Mouse (Mus musculus): ENCODE results near the gene Klhl25. TPM values are rescaled to one million over a fixed set of nuclear protein-coding genes. Genes with fewer than 3 reads are reported as not detected.
A peak's percentile ranks its signal among the peaks of the same experiment; 100 is the strongest.
"Not testable (repeated sequence)": the region's sequence is repeated elsewhere in the genome, so short reads cannot be mapped to it uniquely, and the experiment has no call there.

Gene Klhl25
- total and polyA plus RNA-seq, 2 experiments from 2014 or later: 16.6 to 37.0 TPM

GRCm38 (mm10) chr7:75854231-75854925 is 6.3 kb downstream of the Klhl25 start:
- H3K4me1 ChIP-seq (ENCODE audit: insufficient read depth): peaks cover 28% of the 10 kb centered on the region
- ATAC-seq (peak; percentile 21; the same call in 1 of the 2 replicates), DNase-seq (no peak)
- 13% methylated on average over 6 of the region's 6 CpGs for WGBS
- H3K36me3 ChIP-seq (ENCODE audit: insufficient read depth): no peaks in the 10 kb centered on the region
- H3K27me3 ChIP-seq (ENCODE audit: insufficient read depth, low read length): no peaks in the 10 kb centered on the region
- no peaks in the 10 kb centered on the region for H3K9me3 ChIP-seq (ENCODE audit: low read length)
- peak overlapping the region; percentile 54 for H3K27ac ChIP-seq (ENCODE audit: low read depth, low read length)
- no peak overlapping the region for H3K9ac ChIP-seq
- H3K4me2 ChIP-seq (ENCODE audit: low read depth): 0 out of 2 replicates have a peak overlapping the region, but pooled peaks have one; percentile 21
- no peak for TF ChIP-seq CTCF (IDR thresholded peaks at IDR 0.05; ENCODE audit: low read depth)
- H3K4me3 ChIP-seq (ENCODE audit: low read depth, low read length): no peak overlapping the region

- no peaks in the 10 kb centered on the region for H3K27me3 ChIP-seq (ENCODE audit: insufficient read depth, low read length)
- peaks cover 24% of the 10 kb centered on the region for H3K4me1 ChIP-seq (ENCODE audit: insufficient read depth)
- H3K9me3 ChIP-seq (ENCODE audit: low read length): no peaks in the 10 kb centered on the region
- H3K9ac ChIP-seq: no peak overlapping the region
- no peak for ATAC-seq
- H3K4me3 ChIP-seq (ENCODE audit: low read depth, low read length): no peak overlapping the region
- WGBS: 44% methylated on average over 6 of the region's 6 CpGs
- TF ChIP-seq CTCF (IDR thresholded peaks at IDR 0.05; ENCODE audit: low read depth): no peak
- DNase-seq: no peak
- H3K4me2 ChIP-seq (ENCODE audit: low read depth): peak overlapping the region; percentile 21; the same call in 1 of the 2 replicates
- H3K36me3 ChIP-seq (ENCODE audit: insufficient read depth): no peaks in the 10 kb centered on the region
- peak overlapping the region; percentile 54 for H3K27ac ChIP-seq (ENCODE audit: low read depth, low read length)
Measured at GRCm38 (mm10) chr7:75855028-75855427, 6.9 kb downstream of the Klhl25 start.

GRCm38 (mm10) chr7:75856259-75856658 is 8.1 kb downstream of the Klhl25 start:
- H3K4me2 ChIP-seq (ENCODE audit: low read depth): no peak overlapping the region

GRCm38 (mm10) chr7:75859771-75860196 is 11.7 kb downstream of the Klhl25 start:
- TF ChIP-seq CTCF (IDR thresholded peaks at IDR 0.05; ENCODE audit: low read depth): no peak
- no peak overlapping the region for H3K4me2 ChIP-seq (ENCODE audit: low read depth)
- no peak overlapping the region for H3K9ac ChIP-seq
- H3K36me3 ChIP-seq (ENCODE audit: insufficient read depth): no peaks in the 10 kb centered on the region
- H3K4me1 ChIP-seq (ENCODE audit: insufficient read depth): peaks cover 7% of the 10 kb centered on the region
- H3K9me3 ChIP-seq (ENCODE audit: low read length): no peaks in the 10 kb centered on the region
- H3K27ac ChIP-seq (ENCODE audit: low read depth, low read length): no peak overlapping the region
- no peaks in the 10 kb centered on the region for H3K27me3 ChIP-seq (ENCODE audit: insufficient read depth, low read length)
- H3K4me3 ChIP-seq (ENCODE audit: low read depth, low read length): no peak overlapping the region
- ATAC-seq (no peak), DNase-seq (no peak)
- 71% methylated on average over 9 of the region's 9 CpGs for WGBS

More at GRCm38 (mm10) chr7:75856259-75856658, 8.1 kb downstream of the Klhl25 start:
- ATAC-seq (no peak), DNase-seq (no peak)
- Histone ChIP-seq H3K9ac (no peak overlapping the region), H3K4me1 (ENCODE audit: insufficient read depth) (peaks cover 24% of the 10 kb centered on the region), H3K9me3 (ENCODE audit: low read length) (no peaks in the 10 kb centered on the region), H3K27me3 (ENCODE audit: insufficient read depth, low read length) (no peaks in the 10 kb centered on the region), H3K36me3 (ENCODE audit: insufficient read depth) (no peaks in the 10 kb centered on the region), H3K27ac (ENCODE audit: low read depth, low read length) (no peak overlapping the region), H3K4me3 (ENCODE audit: low read depth, low read length) (no peak overlapping the region)
- WGBS: 91% methylated on average over 11 of the region's 11 CpGs
- no peak for TF ChIP-seq CTCF (IDR thresholded peaks at IDR 0.05; ENCODE audit: low read depth)

- 76% methylated on average over 7 of the region's 7 CpGs for WGBS
Measured at GRCm38 (mm10) chr7:75861638-75862426, 13.7 kb downstream of the Klhl25 start.

GRCm38 (mm10) chr7:75862427-75862781 is 14.3 kb downstream of the Klhl25 start:
- peaks cover 24% of the 10 kb centered on the region for H3K36me3 ChIP-seq (ENCODE audit: insufficient read depth)
- ATAC-seq; H3K9me3 ChIP-seq (ENCODE audit: low read length); H3K9ac ChIP-seq; H3K4me3 ChIP-seq (ENCODE audit: low read depth, low read length); H3K4me2 ChIP-seq (ENCODE audit: low read depth); DNase-seq; H3K4me1 ChIP-seq (ENCODE audit: insufficient read depth); H3K27ac ChIP-seq (ENCODE audit: low read depth, low read length); H3K27me3 ChIP-seq (ENCODE audit: insufficient read depth, low read length): not testable (repeated sequence)
- 85% methylated on average over 6 of the region's 6 CpGs for WGBS

More at GRCm38 (mm10) chr7:75861638-75862426, 13.7 kb downstream of the Klhl25 start:
- not testable (repeated sequence) for H3K4me2 ChIP-seq (ENCODE audit: low read depth); H3K27ac ChIP-seq (ENCODE audit: low read depth, low read length); ATAC-seq; DNase-seq; H3K9ac ChIP-seq; H3K4me3 ChIP-seq (ENCODE audit: low read depth, low read length); H3K4me1 ChIP-seq (ENCODE audit: insufficient read depth); H3K27me3 ChIP-seq (ENCODE audit: insufficient read depth, low read length); H3K9me3 ChIP-seq (ENCODE audit: low read length)
- peaks cover 20% of the 10 kb centered on the region for H3K36me3 ChIP-seq (ENCODE audit: insufficient read depth)

- H3K4me2 ChIP-seq (ENCODE audit: low read depth); H3K9ac ChIP-seq; H3K4me3 ChIP-seq (ENCODE audit: low read depth, low read length); H3K27me3 ChIP-seq (ENCODE audit: insufficient read depth, low read length); H3K4me1 ChIP-seq (ENCODE audit: insufficient read depth); ATAC-seq; DNase-seq; H3K9me3 ChIP-seq (ENCODE audit: low read length); H3K27ac ChIP-seq (ENCODE audit: low read depth, low read length): not testable (repeated sequence)
- peaks cover 24% of the 10 kb centered on the region for H3K36me3 ChIP-seq (ENCODE audit: insufficient read depth)
- WGBS: 86% methylated on average over 4 of the region's 5 CpGs
Measured at GRCm38 (mm10) chr7:75863248-75863911, 15.3 kb downstream of the Klhl25 start.
